Mouse (Mus musculus) liver, embryonic 14.5 days (tissue): ENCODE data around the gene Ptprt. TPM values are rescaled to one million over a fixed set of nuclear protein-coding genes. Genes with fewer than 3 reads are reported as not detected.

Source experiments
- ATAC-seq: fragments of 200-750 bp; cut with Nextera tagmentation; 2 replicates; pipeline ENCODE4 v1.8.0; 2017; ENCODE audit warnings: moderate number of reproducible peaks, mild to moderate bottlenecking, moderate library complexity; ENCODE audit not compliant: insufficient read depth
- DNase-seq, 3 experiments: peaks; one replicate each; pipeline ENCODE4 v3.0.0-alpha.2; 2012 to 2013; ENCODE audit warnings: low read depth in 3 of 3, low spot score in 3 of 3
- H3K27ac ChIP-seq: fragments of 300-500 bp; sonication (generic); 2 replicates; pipeline ENCODE4 v1.5.1; 2014; ENCODE audit warnings: moderate library complexity, mild to moderate bottlenecking, control low read depth, inconsistent platforms
- H3K27me3 ChIP-seq: fragments of 300-500 bp; sonication (generic); 2 replicates; pipeline ENCODE4 v1.6.1; 2014; ENCODE audit warnings: mild to moderate bottlenecking, low read length, moderate library complexity; ENCODE audit not compliant: control insufficient read depth, insufficient read depth
- H3K36me3 ChIP-seq: fragments of 300-500 bp; sonication (generic); replicated peaks from 2 replicates; pipeline ENCODE4 v1.6.1; 2014; ENCODE audit warnings: low read depth; ENCODE audit not compliant: control insufficient read depth, insufficient read depth
- H3K4me1 ChIP-seq, 2 experiments: fragments of 200-500 bp in 1 of 2; fragments of 300-500 bp in 1 of 2; sonication (generic) in 1 of 2; replicated peaks; 2 replicates each; pipeline ENCODE4 v1.6.1; 2012 to 2014; ENCODE audit warnings: antibody characterized with exemption in 1 of 2, inconsistent platforms in 1 of 2, low read length in 1 of 2; ENCODE audit not compliant: control insufficient read depth in 2 of 2, insufficient read depth in 2 of 2
- H3K4me2 ChIP-seq: fragments of 300-500 bp; sonication (generic); 2 replicates; pipeline ENCODE4 v1.6.1; 2014; ENCODE audit warnings: low read depth, mild to moderate bottlenecking, control low read depth, moderate library complexity
- H3K4me3 ChIP-seq, 2 experiments: fragments of 200-500 bp in 1 of 2; fragments of 300-500 bp in 1 of 2; sonication (generic) in 1 of 2; 2 replicates each; pipeline ENCODE4 v1.5.1; 2012 to 2014; ENCODE audit warnings: low read depth in 2 of 2, low read length in 2 of 2, mild to moderate bottlenecking in 2 of 2, control low read depth in 1 of 2, inconsistent platforms in 1 of 2, moderate library complexity in 1 of 2; ENCODE audit not compliant: insufficient read depth in 1 of 2
- H3K9ac ChIP-seq: fragments of 300-500 bp; sonication (generic); replicated peaks from 2 replicates; pipeline ENCODE4 v1.6.1; 2014; ENCODE audit warnings: mild to moderate bottlenecking, control low read depth, moderate library complexity
- H3K9me3 ChIP-seq: fragments of 300-500 bp; sonication (generic); 2 replicates; pipeline ENCODE4 v1.6.1; 2016; ENCODE audit warnings: low read length, mixed read lengths; ENCODE audit not compliant: control insufficient read depth
- CTCF ChIP-seq: IDR thresholded peaks from 2 replicates; pipeline ENCODE4 v1.5.1; 2016; ENCODE audit warnings: antibody characterized with exemption, low read depth, control low read depth
- EP300 ChIP-seq: IDR thresholded peaks from 2 replicates; pipeline ENCODE4 v1.6.1; 2016; ENCODE audit warnings: antibody characterized with exemption, low read depth
- WGBS: fragments of 180-500 bp; shearing (Covaris S2); extraction: QIAGEN DNeasy Blood & Tissue Kit; methylation state at CpG from one replicate; pipeline ENCODE4 v1.1.7; 2014; ENCODE audit not compliant: insufficient replicate concordance; 5-methylcytosine and 5-hydroxymethylcytosine counted together
- polyA plus RNA-seq, 2 experiments: library from polyadenylated mRNA; depleted of rRNA in 1 of 2; stranded (reverse) in 1 of 2; unstranded in 1 of 2; fragments of >200 nt; fragmentation: Nextera tagmentation in 1 of 2; extraction: Ambion mirVana in 1 of 2; gene quantifications; 2 replicates each; pipeline versions ENCODE4 v1.2.1 to v1.2.3; 2012 to 2014

Gene Ptprt
- polyA plus RNA-seq, 2 experiments: 0.07 TPM; not detected in 1

- Histone ChIP-seq H3K27ac (no peak overlapping the region), H3K27me3 (no peaks in the 10 kb centered on the region), H3K4me3 (no peak overlapping the region), H3K36me3 (no peaks in the 10 kb centered on the region), H3K9me3 (no peaks in the 10 kb centered on the region), H3K4me2 (no peak overlapping the region), H3K4me1 (no peaks in the 10 kb centered on the region), H3K9ac (no peak overlapping the region)
- 65% methylated on average over 1 of the region's 1 CpGs for WGBS
- ATAC-seq (no peak), DNase-seq (no peak)
- TF ChIP-seq CTCF: no peak
- no peak for TF ChIP-seq EP300
These were observed 23.4 kb downstream of the Ptprt start for GRCm38 (mm10) chr2:162637537-162637936.

- H3K27ac ChIP-seq: no peak overlapping the region
- no peak overlapping the region for H3K4me2 ChIP-seq
- no peaks in the 10 kb centered on the region for H3K4me1 ChIP-seq
- H3K27me3 ChIP-seq: no peaks in the 10 kb centered on the region
- no peak for DNase-seq
- H3K9ac ChIP-seq: no peak overlapping the region
- no peaks in the 10 kb centered on the region for H3K9me3 ChIP-seq
- H3K36me3 ChIP-seq: no peaks in the 10 kb centered on the region
- 39% methylated on average over 9 of the region's 9 CpGs for WGBS
- no peak overlapping the region for H3K4me3 ChIP-seq
- no peak for ATAC-seq
- TF ChIP-seq EP300 (no peak), CTCF (no peak)
These were observed 24.4 kb downstream of the Ptprt start for GRCm38 (mm10) chr2:162636387-162637009.

- Histone ChIP-seq H3K9ac (no peak overlapping the region), H3K27ac (no peak overlapping the region), H3K4me1 (no peaks in the 10 kb centered on the region), H3K36me3 (no peaks in the 10 kb centered on the region), H3K4me3 (no peak overlapping the region), H3K9me3 (no peaks in the 10 kb centered on the region), H3K27me3 (no peaks in the 10 kb centered on the region), H3K4me2 (no peak overlapping the region)
- ATAC-seq (no peak), DNase-seq (no peak)
- no peak for TF ChIP-seq EP300
- 50% methylated on average over 5 of the region's 5 CpGs for WGBS
These were observed 26.0 kb downstream of the Ptprt start for GRCm38 (mm10) chr2:162634901-162635300.

- no peaks in the 10 kb centered on the region for H3K9me3 ChIP-seq
- no peak overlapping the region for H3K4me2 ChIP-seq
- 33% methylated on average over 3 of the region's 3 CpGs for WGBS
- no peak overlapping the region for H3K4me3 ChIP-seq
- no peak for TF ChIP-seq CTCF
- no peak for TF ChIP-seq EP300
- ATAC-seq (no peak), DNase-seq (no peak)
- no peak overlapping the region for H3K9ac ChIP-seq
- H3K27me3 ChIP-seq: no peaks in the 10 kb centered on the region
- no peaks in the 10 kb centered on the region for H3K4me1 ChIP-seq
- no peak overlapping the region for H3K27ac ChIP-seq
- H3K36me3 ChIP-seq: no peaks in the 10 kb centered on the region
These were observed 34.9 kb downstream of the Ptprt start for GRCm38 (mm10) chr2:162626076-162626475.

- Histone ChIP-seq H3K4me3 (no peak overlapping the region), H3K36me3 (no peaks in the 10 kb centered on the region), H3K27ac (no peak overlapping the region), H3K4me2 (no peak overlapping the region), H3K9me3 (no peaks in the 10 kb centered on the region), H3K27me3 (no peaks in the 10 kb centered on the region), H3K4me1 (no peaks in the 10 kb centered on the region), H3K9ac (no peak overlapping the region)
- 67% methylated on average over 3 of the region's 3 CpGs for WGBS
- ATAC-seq (no peak), DNase-seq (no peak)
- TF ChIP-seq CTCF: no peak
- no peak for TF ChIP-seq EP300
These were observed 36.2 kb downstream of the Ptprt start for GRCm38 (mm10) chr2:162624707-162625106.
